Mouse (Mus musculus) stomach, embryonic 14.5 days (tissue): Measurements from ENCODE around the gene Mcrip1. TPM values are rescaled to one million over a fixed set of nuclear protein-coding genes. Genes with fewer than 3 reads are reported as not detected.

Experiments used
- ATAC-seq: fragments of 200-750 bp; cut with Nextera tagmentation; 2 replicates; pipeline ENCODE4 v1.8.0; 2017; ENCODE audit warnings: low read depth, moderate TSS enrichment; ENCODE audit not compliant: insufficient number of reproducible peaks, insufficient read depth, low FRiP score
- H3K27ac ChIP-seq: fragments of 300-500 bp; sonication (generic); 2 replicates; pipeline ENCODE4 v1.5.1; 2014; ENCODE audit warnings: mild to moderate bottlenecking, low read length, moderate library complexity, mixed read lengths
- H3K27me3 ChIP-seq: fragments of 300-500 bp; sonication (generic); 2 replicates; pipeline ENCODE4 v1.6.1; 2014; ENCODE audit warnings: low read length, control low read depth, mixed read lengths; ENCODE audit not compliant: control insufficient read depth, insufficient read depth
- H3K36me3 ChIP-seq: fragments of 300-500 bp; sonication (generic); 2 replicates; pipeline ENCODE4 v1.6.1; 2014; ENCODE audit warnings: mild to moderate bottlenecking, control low read depth, low read length, moderate library complexity, mixed read lengths; ENCODE audit not compliant: control insufficient read depth, insufficient read depth
- H3K4me1 ChIP-seq: fragments of 300-500 bp; sonication (generic); 2 replicates; pipeline ENCODE4 v1.6.1; 2014; ENCODE audit warnings: low read length, control low read depth, mixed read lengths; ENCODE audit not compliant: control insufficient read depth, insufficient read depth
- H3K4me2 ChIP-seq: fragments of 300-500 bp; sonication (generic); replicated peaks from 2 replicates; pipeline ENCODE4 v1.6.1; 2014; ENCODE audit warnings: low read depth, low read length, control low read depth
- H3K4me3 ChIP-seq: fragments of 300-500 bp; sonication (generic); 2 replicates; pipeline ENCODE4 v1.5.1; 2014; ENCODE audit warnings: low read depth, low read length, control low read depth
- H3K9ac ChIP-seq: fragments of 300-500 bp; sonication (generic); replicated peaks from 2 replicates; pipeline ENCODE4 v1.6.1; 2014; ENCODE audit warnings: low read depth, mild to moderate bottlenecking, control low read depth, low read length, moderate library complexity, mixed read lengths
- H3K9me3 ChIP-seq: fragments of 300-500 bp; sonication (generic); 2 replicates; pipeline ENCODE4 v1.6.1; 2016; ENCODE audit warnings: low read depth, low read length, control low read depth; ENCODE audit not compliant: control insufficient read depth
- WGBS: fragments of 180-500 bp; shearing (Covaris S2); extraction: QIAGEN DNeasy Blood & Tissue Kit; methylation state at CpG from one replicate; pipeline ENCODE4 v1.1.7; 2014; 5-methylcytosine and 5-hydroxymethylcytosine counted together
- polyA plus RNA-seq: library from polyadenylated mRNA; unstranded; fragments of >200 nt; fragmentation: Nextera tagmentation; extraction: Ambion mirVana; gene quantifications from 2 replicates; pipeline ENCODE4 v1.2.1, GENCODE M21; 2014

Gene Mcrip1
- polyA plus RNA-seq, 1 experiment from 2014 or later: 239 TPM

GRCm38 (mm10) chr11:120530085-120530964 lies 19.2 kb downstream of the Mcrip1 start, which contains the start of gene Gcgr:
TSS of gene Gcgr (plus strand) at chr11:120530699.
- H3K4me2 ChIP-seq: peak within 1 kb of the TSS; percentile 72
- 11% methylated on average over 55 of the region's 62 CpGs for WGBS
- H3K27ac ChIP-seq: no peak within 1 kb of the TSS
- H3K36me3 ChIP-seq: no peaks in the 10 kb centered on the region
- no peaks in the 10 kb centered on the region for H3K9me3 ChIP-seq
- H3K4me1 ChIP-seq: peaks cover 10% of the 10 kb centered on the region; the same call in 1 of the 2 replicates
- peaks cover 27% of the 10 kb centered on the region for H3K27me3 ChIP-seq
- ATAC-seq: peak; percentile 40; the same call in 1 of the 2 replicates
- H3K9ac ChIP-seq: peak within 1 kb of the TSS; percentile 28; the same call in 1 of the 2 replicates
- H3K4me3 ChIP-seq: peak within 1 kb of the TSS; percentile 41

GRCm38 (mm10) chr11:120528903-120529302 lies 20.6 kb downstream of the Mcrip1 start:
- no peak for ATAC-seq
- WGBS: 60% methylated on average over 4 of the region's 4 CpGs
- Histone ChIP-seq H3K27me3 (peaks cover 27% of the 10 kb centered on the region), H3K9ac (no peak overlapping the region), H3K4me3 (no peak overlapping the region), H3K9me3 (no peaks in the 10 kb centered on the region), H3K36me3 (no peaks in the 10 kb centered on the region), H3K27ac (no peak overlapping the region), H3K4me2 (no peak overlapping the region), H3K4me1 (peaks cover 10% of the 10 kb centered on the region; the same call in 1 of the 2 replicates)

- H3K4me2 ChIP-seq: no peak overlapping the region
- ATAC-seq: no peak
- H3K27ac ChIP-seq: no peak overlapping the region
- H3K36me3 ChIP-seq: no peaks in the 10 kb centered on the region
- H3K27me3 ChIP-seq: peaks cover 27% of the 10 kb centered on the region
- peaks cover 10% of the 10 kb centered on the region; the same call in 1 of the 2 replicates for H3K4me1 ChIP-seq
- no peaks in the 10 kb centered on the region for H3K9me3 ChIP-seq
- WGBS: 58% methylated on average over 9 of the region's 9 CpGs
- no peak overlapping the region for H3K4me3 ChIP-seq
- no peak overlapping the region for H3K9ac ChIP-seq
Observed at GRCm38 (mm10) chr11:120527690-120528354, 21.7 kb downstream of the Mcrip1 start.

GRCm38 (mm10) chr11:120525959-120526358 lies 23.6 kb downstream of the Mcrip1 start:
- peaks cover 12% of the 10 kb centered on the region; the same call in 1 of the 2 replicates for H3K4me1 ChIP-seq

GRCm38 (mm10) chr11:120522581-120522980 lies 26.9 kb downstream of the Mcrip1 start:
- no peaks in the 10 kb centered on the region for H3K9me3 ChIP-seq
- H3K4me2 ChIP-seq: no peak overlapping the region
- ATAC-seq: no peak
- WGBS: 83% methylated on average over 8 of the region's 8 CpGs
- no peak overlapping the region for H3K27ac ChIP-seq
- 0 out of 2 replicates have a peak, but pooled peaks cover 11% of the 10 kb centered on the region for H3K4me1 ChIP-seq
- no peak overlapping the region for H3K4me3 ChIP-seq
- H3K9ac ChIP-seq: no peak overlapping the region
- no peaks in the 10 kb centered on the region for H3K36me3 ChIP-seq
- no peaks in the 10 kb centered on the region for H3K27me3 ChIP-seq

More at GRCm38 (mm10) chr11:120525959-120526358, 23.6 kb downstream of the Mcrip1 start:
- Histone ChIP-seq H3K4me2 (no peak overlapping the region), H3K9ac (no peak overlapping the region), H3K36me3 (no peaks in the 10 kb centered on the region), H3K9me3 (no peaks in the 10 kb centered on the region), H3K27me3 (peaks cover 17% of the 10 kb centered on the region), H3K4me3 (no peak overlapping the region), H3K27ac (no peak overlapping the region)
- ATAC-seq: no peak
- 77% methylated on average over 2 of the region's 2 CpGs for WGBS

- Histone ChIP-seq H3K9me3 (no peaks in the 10 kb centered on the region), H3K4me2 (no peak overlapping the region), H3K27ac (peak overlapping the region; percentile 33; the same call in 1 of the 2 replicates), H3K9ac (no peak overlapping the region), H3K27me3 (no peaks in the 10 kb centered on the region), H3K4me1 (0 out of 2 replicates have a peak, but pooled peaks cover 11% of the 10 kb centered on the region), H3K36me3 (no peaks in the 10 kb centered on the region), H3K4me3 (no peak overlapping the region)
- WGBS: 67% methylated on average over 5 of the region's 5 CpGs
- no peak; the same call in 1 of the 2 replicates for ATAC-seq
Observed at GRCm38 (mm10) chr11:120520967-120521540, 28.5 kb downstream of the Mcrip1 start.

- H3K27ac ChIP-seq: no peak overlapping the region
- H3K4me3 ChIP-seq: no peak overlapping the region
- H3K9ac ChIP-seq: no peak overlapping the region
- no peaks in the 10 kb centered on the region for H3K9me3 ChIP-seq
- 69% methylated on average over 9 of the region's 9 CpGs for WGBS
- H3K4me2 ChIP-seq: no peak overlapping the region
- H3K27me3 ChIP-seq: no peaks in the 10 kb centered on the region
- H3K36me3 ChIP-seq: no peaks in the 10 kb centered on the region
- H3K4me1 ChIP-seq: 0 out of 2 replicates have a peak, but pooled peaks cover 11% of the 10 kb centered on the region
- no peak for ATAC-seq
Observed at GRCm38 (mm10) chr11:120520498-120520897, 29.0 kb downstream of the Mcrip1 start.

- WGBS: 39% methylated on average over 9 of the region's 9 CpGs
- Histone ChIP-seq H3K27ac (no peak overlapping the region), H3K4me3 (no peak overlapping the region), H3K4me1 (0 out of 2 replicates have a peak, but pooled peaks cover 11% of the 10 kb centered on the region), H3K9me3 (no peaks in the 10 kb centered on the region), H3K27me3 (no peaks in the 10 kb centered on the region), H3K36me3 (no peaks in the 10 kb centered on the region), H3K4me2 (0 out of 2 replicates have a peak overlapping the region, but pooled peaks have one; percentile 10), H3K9ac (no peak overlapping the region)
- peak; percentile 34; the same call in 1 of the 2 replicates for ATAC-seq
Observed at GRCm38 (mm10) chr11:120519738-120520137, 29.8 kb downstream of the Mcrip1 start.
